Mouse (Mus musculus) retina, postnatal 7 days (tissue): ENCODE results near the gene Abcc8.
"Not testable (repeated sequence)": the region's sequence is repeated elsewhere in the genome, so short reads cannot be mapped to it uniquely, and the experiment has no call there.

Experiments
- DNase-seq: peaks from one replicate; pipeline ENCODE4 v3.0.0-alpha.2; 2012; ENCODE audit warnings: low read depth, low spot score

Abcc8 gene

GRCm38 (mm10) chr7:46179431-46180275 lies at the start of gene Abcc8:
Gene Abcc8, minus strand, starts transcription at chr7:46180033.
- no peak for DNase-seq

GRCm38 (mm10) chr7:46226936-46227335 lies 47.1 kb upstream of the Abcc8 start:
- no peak for DNase-seq

GRCm38 (mm10) chr7:46226253-46226652 lies 46.4 kb upstream of the Abcc8 start:
- no peak for DNase-seq

GRCm38 (mm10) chr7:46220591-46221129 lies 40.8 kb upstream of the Abcc8 start:
- no peak for DNase-seq

GRCm38 (mm10) chr7:46218415-46218814 lies 38.6 kb upstream of the Abcc8 start:
- no peak for DNase-seq

- no peak for DNase-seq
Measured at GRCm38 (mm10) chr7:46216481-46216880, 36.6 kb upstream of the Abcc8 start.

- no peak for DNase-seq
Measured at GRCm38 (mm10) chr7:46210276-46210675, 30.4 kb upstream of the Abcc8 start.

GRCm38 (mm10) chr7:46208131-46208530 lies 28.3 kb upstream of the Abcc8 start:
- DNase-seq: no peak

GRCm38 (mm10) chr7:46204775-46205174 lies 24.9 kb upstream of the Abcc8 start:
- no peak for DNase-seq

- no peak for DNase-seq
Measured at GRCm38 (mm10) chr7:46204046-46204471, 24.2 kb upstream of the Abcc8 start.

GRCm38 (mm10) chr7:46201649-46202048 lies 21.8 kb upstream of the Abcc8 start:
- DNase-seq: no peak

GRCm38 (mm10) chr7:46200021-46200420 lies 20.2 kb upstream of the Abcc8 start:
- no peak for DNase-seq

GRCm38 (mm10) chr7:46195356-46195755 lies 15.5 kb upstream of the Abcc8 start:
- no peak for DNase-seq

GRCm38 (mm10) chr7:46184232-46184631 lies 4.4 kb upstream of the Abcc8 start:
- DNase-seq: no peak

- DNase-seq: peak; percentile 66
Measured at GRCm38 (mm10) chr7:46181590-46181989, 1.8 kb upstream of the Abcc8 start.

GRCm38 (mm10) chr7:46168980-46169379 lies 10.9 kb downstream of the Abcc8 start:
- DNase-seq: not testable (repeated sequence)

- no peak for DNase-seq
Measured at GRCm38 (mm10) chr7:46168402-46168801, 11.4 kb downstream of the Abcc8 start.

- DNase-seq: no peak
Measured at GRCm38 (mm10) chr7:46167901-46168300, 11.9 kb downstream of the Abcc8 start.

- DNase-seq: no peak
Measured at GRCm38 (mm10) chr7:46165876-46166275, 14.0 kb downstream of the Abcc8 start.

- no peak for DNase-seq
Measured at GRCm38 (mm10) chr7:46162731-46163130, 17.1 kb downstream of the Abcc8 start.

- DNase-seq: no peak
Measured at GRCm38 (mm10) chr7:46162132-46162727, 17.6 kb downstream of the Abcc8 start.

- DNase-seq: no peak
Measured at GRCm38 (mm10) chr7:46161615-46162014, 18.2 kb downstream of the Abcc8 start.

GRCm38 (mm10) chr7:46157746-46158145 lies 22.1 kb downstream of the Abcc8 start:
- DNase-seq: no peak
